Mouse (Mus musculus): ENCODE results near the gene Casp9. TPM values are rescaled to one million over a fixed set of nuclear protein-coding genes. Genes with fewer than 3 reads are reported as not detected.

The Casp9 gene
- total RNA-seq (2021): 10 to 100 TPM; 13.1 to 16.1 TPM
- long read RNA-seq, experiment 1, transcript Casp9-201 (9 exons, 3,897 nt): major isoform, 19 of 28 reads
- long read RNA-seq, experiment 1, partial matches to known transcripts: 1 of 28 reads
- long read RNA-seq, experiment 1, other reads (novel, unspliced or antisense): 8 of 28 reads
- long read RNA-seq, experiment 2, transcript Casp9-201 (9 exons, 3,897 nt): major isoform, 29 of 55 reads
- long read RNA-seq, experiment 2, partial matches to known transcripts: 2 of 55 reads
- long read RNA-seq, experiment 2, other reads (novel, unspliced or antisense): 24 of 55 reads

GRCm38 (mm10) chr4:141793282-141794151 lies at the start of gene Casp9:
Gene Casp9, plus strand, starts transcription at chr4:141793612.
- DNase-seq (ENCODE audit: low spot score in 2 of 2): peak; percentile 99

GRCm38 (mm10) chr4:141746578-141747346 lies 46.6 kb upstream of the Casp9 start, which contains the start of gene Agmat:
Gene Agmat, plus strand, starts transcription at chr4:141746672.
- DNase-seq (ENCODE audit: low spot score in 2 of 2): no peak

- DNase-seq (ENCODE audit: low spot score in 2 of 2): peak in 1 of 2 experiments; percentile 53
These were observed 43.9 kb upstream of the Casp9 start for GRCm38 (mm10) chr4:141749557-141749956.

- no peak for DNase-seq (ENCODE audit: low spot score in 2 of 2)
These were observed 42.6 kb upstream of the Casp9 start for GRCm38 (mm10) chr4:141750826-141751225.

GRCm38 (mm10) chr4:141751419-141752075 lies 41.9 kb upstream of the Casp9 start:
- no peak for DNase-seq (ENCODE audit: low spot score in 2 of 2)

GRCm38 (mm10) chr4:141752076-141752421 lies 41.4 kb upstream of the Casp9 start:
- no peak for DNase-seq (ENCODE audit: low spot score in 2 of 2)

- no peak for DNase-seq (ENCODE audit: low spot score in 2 of 2)
These were observed 38.0 kb upstream of the Casp9 start for GRCm38 (mm10) chr4:141755375-141755930.

GRCm38 (mm10) chr4:141757124-141757523 lies 36.3 kb upstream of the Casp9 start:
- no peak for DNase-seq (ENCODE audit: low spot score in 2 of 2)

GRCm38 (mm10) chr4:141758874-141759542 lies 34.4 kb upstream of the Casp9 start:
- DNase-seq (ENCODE audit: low spot score in 2 of 2): no peak

- DNase-seq (ENCODE audit: low spot score in 2 of 2): no peak
These were observed 32.5 kb upstream of the Casp9 start for GRCm38 (mm10) chr4:141760942-141761341.

- no peak for DNase-seq (ENCODE audit: low spot score in 2 of 2)
These were observed 31.3 kb upstream of the Casp9 start for GRCm38 (mm10) chr4:141762102-141762598.

- DNase-seq (ENCODE audit: low spot score in 2 of 2): no peak
These were observed 29.9 kb upstream of the Casp9 start for GRCm38 (mm10) chr4:141763476-141763875.

- DNase-seq (ENCODE audit: low spot score in 2 of 2): no peak
These were observed 28.4 kb upstream of the Casp9 start for GRCm38 (mm10) chr4:141765008-141765407.

- DNase-seq (ENCODE audit: low spot score in 2 of 2): no peak
These were observed 27.1 kb upstream of the Casp9 start for GRCm38 (mm10) chr4:141766316-141766667.

- no peak for DNase-seq (ENCODE audit: low spot score in 2 of 2)
These were observed 26.6 kb upstream of the Casp9 start for GRCm38 (mm10) chr4:141766668-141767352.

- DNase-seq (ENCODE audit: low spot score in 2 of 2): no peak
These were observed 25.9 kb upstream of the Casp9 start for GRCm38 (mm10) chr4:141767353-141768036.

- DNase-seq (ENCODE audit: low spot score in 2 of 2): no peak
These were observed 23.8 kb upstream of the Casp9 start for GRCm38 (mm10) chr4:141769501-141770160.

GRCm38 (mm10) chr4:141771823-141772222 lies 21.6 kb upstream of the Casp9 start:
- no peak for DNase-seq (ENCODE audit: low spot score in 2 of 2)
